Mouse (Mus musculus) limb, embryonic 13.5 days (tissue): ENCODE results near the gene Dazl. TPM values are rescaled to one million over a fixed set of nuclear protein-coding genes. Genes with fewer than 3 reads are reported as not detected.

ENCODE experiments used
- ATAC-seq: fragments of 200-750 bp; cut with Nextera tagmentation; 2 replicates; pipeline ENCODE4 v1.8.0; 2017; ENCODE audit warnings: low read depth, moderate number of reproducible peaks, moderate TSS enrichment; ENCODE audit not compliant: low FRiP score
- H3K27ac ChIP-seq: fragments of 300-500 bp; sonication (generic); 2 replicates; pipeline ENCODE4 v1.5.1; 2015; ENCODE audit warnings: inconsistent platforms, mild to moderate bottlenecking, moderate library complexity
- H3K27me3 ChIP-seq: fragments of 300-500 bp; sonication (generic); 2 replicates; pipeline ENCODE4 v1.6.1; 2015; ENCODE audit warnings: mild to moderate bottlenecking, inconsistent platforms
- H3K36me3 ChIP-seq: fragments of 300-500 bp; sonication (generic); 2 replicates; pipeline ENCODE4 v1.6.1; 2015; ENCODE audit warnings: inconsistent platforms, mild to moderate bottlenecking, moderate library complexity
- H3K4me1 ChIP-seq: fragments of 300-500 bp; sonication (generic); 2 replicates; pipeline ENCODE4 v1.6.1; 2015; ENCODE audit warnings: inconsistent platforms
- H3K4me2 ChIP-seq: fragments of 300-500 bp; sonication (generic); replicated peaks from 2 replicates; pipeline ENCODE4 v1.6.1; 2015; ENCODE audit warnings: inconsistent platforms, mild to moderate bottlenecking, moderate library complexity
- H3K4me3 ChIP-seq: fragments of 300-500 bp; sonication (generic); 2 replicates; pipeline ENCODE4 v1.5.1; 2015; ENCODE audit warnings: moderate library complexity, mild to moderate bottlenecking, inconsistent platforms
- H3K9ac ChIP-seq: fragments of 300-500 bp; sonication (generic); 2 replicates; pipeline ENCODE4 v1.6.1; 2015; ENCODE audit warnings: mild to moderate bottlenecking, inconsistent platforms
- H3K9me3 ChIP-seq: fragments of 300-500 bp; sonication (generic); 2 replicates; pipeline ENCODE4 v1.6.1; 2016; ENCODE audit warnings: inconsistent platforms
- WGBS: fragments of 180-500 bp; shearing (Covaris S2); methylation state at CpG from one replicate; pipeline ENCODE4 v1.1.7; 2015; 5-methylcytosine and 5-hydroxymethylcytosine counted together
- polyA plus RNA-seq: library from polyadenylated mRNA; unstranded; fragments of >200 nt; fragmentation: Nextera tagmentation; extraction: Ambion mirVana; gene quantifications from 2 replicates; pipeline ENCODE4 v1.2.1, GENCODE M21; 2015

The Dazl gene
- polyA plus RNA-seq, 1 experiment from 2014 or later: not detected

DNA sequence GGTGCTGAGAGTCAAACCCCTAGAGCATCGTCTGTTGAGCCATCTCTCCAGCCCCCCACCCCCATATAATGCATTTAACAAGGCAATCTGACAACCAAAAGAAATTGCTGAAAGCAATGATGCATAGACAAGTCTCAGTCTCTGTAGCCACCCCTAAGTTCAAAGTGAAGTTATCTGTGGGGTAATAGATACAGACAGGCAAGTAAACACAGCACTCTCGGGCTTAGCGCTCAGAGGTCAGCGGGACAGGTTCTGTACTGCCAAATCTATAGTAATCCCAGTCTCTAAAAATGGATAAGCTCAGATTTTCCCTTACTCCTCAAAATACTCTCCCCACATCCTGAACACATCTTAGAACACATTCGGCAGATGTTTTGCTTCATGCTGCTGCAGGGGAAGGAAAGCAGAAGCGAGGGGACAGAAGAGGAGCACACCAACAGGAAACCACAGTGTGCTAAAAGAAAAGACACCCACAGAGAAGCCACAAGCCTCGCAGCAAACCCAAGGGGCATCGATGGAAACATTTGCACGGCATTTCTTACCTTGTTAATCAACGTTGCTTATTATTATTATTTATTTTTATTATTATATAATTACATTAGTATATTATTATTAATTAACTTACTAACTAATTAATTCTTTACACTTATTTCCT is 16.8 kb upstream of the Dazl start:
- H3K4me1 ChIP-seq: peaks cover 4% of the 10 kb centered on the region; the same call in 1 of the 2 replicates
- no peaks in the 10 kb centered on the region for H3K9me3 ChIP-seq
- 67% methylated on average over 10 of the region's 10 CpGs for WGBS
- no peaks in the 10 kb centered on the region; the same call in 1 of the 2 replicates for H3K27me3 ChIP-seq
- ATAC-seq: no peak
- no peak overlapping the region for H3K4me2 ChIP-seq
- H3K9ac ChIP-seq: no peak overlapping the region
- H3K36me3 ChIP-seq: no peaks in the 10 kb centered on the region
- H3K27ac ChIP-seq: no peak overlapping the region
- no peak overlapping the region for H3K4me3 ChIP-seq

DNA sequence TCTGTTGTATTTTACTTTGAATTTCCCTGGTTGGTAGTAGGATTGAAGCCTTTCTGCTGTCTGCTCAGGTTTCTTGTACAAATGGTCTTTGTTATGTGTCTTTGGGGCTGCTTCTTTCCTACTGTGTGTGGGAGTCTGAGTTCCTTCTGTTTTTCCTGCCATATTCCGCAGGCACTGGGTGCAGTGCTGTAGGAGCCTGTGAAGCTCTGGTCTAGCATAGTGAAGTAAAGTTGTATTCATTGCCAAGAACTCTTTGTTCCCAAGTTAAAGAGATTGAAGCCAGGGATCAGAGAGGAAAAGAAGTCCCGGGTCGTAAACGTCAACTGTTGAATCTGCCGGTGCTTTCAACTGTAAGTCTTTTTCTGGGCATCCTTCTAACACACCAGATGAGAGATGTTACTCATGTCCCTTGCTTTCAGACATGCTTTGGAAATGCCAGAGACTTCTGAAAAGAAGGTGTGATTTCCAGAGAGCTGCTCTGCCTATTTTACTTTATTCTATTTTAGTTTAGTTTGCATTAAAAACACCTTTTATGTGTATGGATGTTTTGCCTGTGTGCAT is 16.2 kb upstream of the Dazl start:
- 57% methylated on average over 5 of the region's 5 CpGs for WGBS
- H3K4me1 ChIP-seq: peaks cover 4% of the 10 kb centered on the region; the same call in 1 of the 2 replicates
- no peaks in the 10 kb centered on the region for H3K36me3 ChIP-seq
- H3K27ac ChIP-seq: no peak overlapping the region
- H3K4me3 ChIP-seq: no peak overlapping the region
- no peak overlapping the region for H3K4me2 ChIP-seq
- ATAC-seq: no peak
- no peaks in the 10 kb centered on the region; the same call in 1 of the 2 replicates for H3K27me3 ChIP-seq
- no peaks in the 10 kb centered on the region for H3K9me3 ChIP-seq
- H3K9ac ChIP-seq: no peak overlapping the region

DNA sequence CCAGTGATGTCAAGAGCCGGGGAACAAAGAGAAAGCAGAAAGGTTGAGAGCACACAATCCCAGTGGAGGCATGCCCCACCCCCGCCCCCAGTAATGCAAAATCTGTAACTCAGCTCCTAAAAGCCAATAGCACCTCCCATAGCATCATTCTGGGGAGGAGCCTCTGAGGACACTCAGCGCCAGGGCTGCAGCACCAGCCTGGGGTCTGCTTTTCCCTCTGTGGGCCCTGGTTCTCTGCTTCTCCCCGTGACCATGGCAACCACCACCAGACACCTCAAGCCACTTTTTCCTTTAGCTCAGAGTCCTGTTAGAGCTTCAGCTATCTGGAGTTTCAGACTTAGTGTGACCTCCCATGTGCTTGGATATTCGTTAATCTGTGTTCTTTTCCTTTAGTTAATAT is 15.4 kb upstream of the Dazl start:
- no peak overlapping the region for H3K27ac ChIP-seq
- peaks cover 4% of the 10 kb centered on the region; the same call in 1 of the 2 replicates for H3K4me1 ChIP-seq
- H3K9me3 ChIP-seq: no peaks in the 10 kb centered on the region
- no peaks in the 10 kb centered on the region for H3K36me3 ChIP-seq
- ATAC-seq: no peak
- no peak overlapping the region for H3K9ac ChIP-seq
- WGBS: 62% methylated on average over 5 of the region's 5 CpGs
- H3K27me3 ChIP-seq: no peaks in the 10 kb centered on the region; the same call in 1 of the 2 replicates
- H3K4me3 ChIP-seq: no peak overlapping the region
- no peak overlapping the region for H3K4me2 ChIP-seq

DNA sequence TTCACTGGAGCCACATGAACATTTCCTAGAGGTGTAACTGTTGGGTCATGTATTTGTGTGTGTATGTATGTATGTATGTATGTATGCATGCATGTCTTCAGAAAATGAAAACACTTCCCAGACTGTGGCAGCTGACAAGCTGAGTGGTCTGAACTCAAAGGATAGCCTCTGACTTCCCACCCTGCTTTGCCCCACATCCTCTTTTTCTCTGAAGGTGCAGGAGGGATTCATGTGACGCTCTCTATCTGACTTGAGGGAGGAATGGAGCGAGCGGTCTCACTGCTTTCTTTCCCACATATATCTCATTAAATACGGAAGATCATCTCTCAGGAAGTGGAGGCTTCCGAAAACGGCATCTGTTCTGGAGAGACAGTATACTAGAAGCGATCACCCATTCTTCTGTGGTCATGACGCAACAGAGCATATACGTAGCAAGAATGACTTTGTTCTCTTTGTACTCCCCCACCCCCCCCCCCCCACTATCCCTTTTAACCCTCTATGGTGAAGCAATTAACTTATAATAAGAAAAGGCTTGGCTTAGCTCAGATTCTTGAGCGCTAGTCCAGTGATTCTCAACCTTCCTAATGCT is 14.7 kb upstream of the Dazl start:
- Histone ChIP-seq H3K36me3 (no peaks in the 10 kb centered on the region), H3K4me1 (peaks cover 4% of the 10 kb centered on the region; the same call in 1 of the 2 replicates), H3K27me3 (no peaks in the 10 kb centered on the region; the same call in 1 of the 2 replicates), H3K4me2 (no peak overlapping the region), H3K27ac (no peak overlapping the region), H3K9me3 (no peaks in the 10 kb centered on the region), H3K9ac (no peak overlapping the region), H3K4me3 (no peak overlapping the region)
- ATAC-seq: no peak
- 91% methylated on average over 10 of the region's 10 CpGs for WGBS

DNA sequence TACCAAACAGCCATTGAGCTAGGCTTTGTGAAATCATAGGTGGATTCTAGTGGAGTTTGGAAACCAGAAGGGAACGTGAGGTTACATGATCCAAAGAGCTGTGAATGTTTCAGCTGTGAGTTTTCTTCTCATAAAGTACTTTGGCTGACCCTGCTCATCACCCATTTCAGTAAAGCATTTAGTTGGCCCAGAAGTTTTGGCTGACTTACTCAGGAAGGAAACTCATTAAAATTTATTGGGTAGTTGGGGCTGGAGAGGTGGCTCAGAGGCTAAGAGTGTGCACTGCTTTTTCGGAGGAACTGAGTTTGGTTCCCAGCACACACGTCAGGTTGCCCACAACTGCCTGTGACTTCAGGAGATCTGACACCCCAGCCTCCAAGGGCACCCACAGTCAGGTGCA is 9.4 kb upstream of the Dazl start:
- H3K4me1 ChIP-seq: peaks cover 8% of the 10 kb centered on the region; the same call in 1 of the 2 replicates
- no peak overlapping the region for H3K4me2 ChIP-seq
- ATAC-seq: peak; percentile 77; the same call in 1 of the 2 replicates
- 24% methylated on average over 3 of the region's 3 CpGs for WGBS
- no peaks in the 10 kb centered on the region for H3K36me3 ChIP-seq
- no peak overlapping the region for H3K4me3 ChIP-seq
- H3K27me3 ChIP-seq: no peaks in the 10 kb centered on the region; the same call in 1 of the 2 replicates
- H3K9ac ChIP-seq: no peak overlapping the region
- H3K27ac ChIP-seq: no peak overlapping the region
- no peaks in the 10 kb centered on the region for H3K9me3 ChIP-seq

DNA sequence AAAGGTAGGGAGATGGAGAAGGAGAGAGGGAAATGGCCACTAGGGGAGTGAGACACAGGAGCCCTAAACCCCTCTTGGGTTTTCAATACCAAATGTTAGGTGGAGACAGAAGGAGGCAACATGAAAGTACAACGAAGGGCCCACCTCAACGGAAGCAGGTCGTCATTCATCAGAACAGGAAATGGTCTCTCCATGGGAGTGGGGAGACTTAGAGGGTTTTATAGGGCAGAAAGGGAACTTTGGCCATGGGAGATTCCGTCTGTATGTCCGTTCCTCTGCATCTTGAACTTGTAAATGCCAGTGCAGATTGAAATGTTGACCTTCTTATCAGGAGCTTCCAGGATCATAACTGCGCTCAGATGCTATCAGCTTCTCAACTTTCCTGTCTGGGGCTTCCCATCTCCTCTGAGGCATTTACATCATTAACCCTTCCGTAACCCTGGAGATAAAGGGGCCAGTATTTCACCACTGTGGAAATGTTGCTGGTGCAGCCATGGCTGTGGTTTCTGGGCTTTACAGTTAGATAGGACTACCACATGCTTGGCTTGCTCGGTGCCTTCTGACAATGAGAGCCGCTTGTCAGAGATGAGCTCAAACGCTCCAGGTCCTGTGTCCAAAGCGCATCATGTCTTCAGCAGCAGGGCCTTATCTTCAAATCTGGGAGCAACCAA is 6.9 kb upstream of the Dazl start:
- WGBS: 71% methylated on average over 11 of the region's 11 CpGs
- no peaks in the 10 kb centered on the region for H3K9me3 ChIP-seq
- H3K36me3 ChIP-seq: no peaks in the 10 kb centered on the region
- H3K4me3 ChIP-seq: no peak overlapping the region
- H3K27ac ChIP-seq: no peak overlapping the region
- H3K9ac ChIP-seq: no peak overlapping the region
- ATAC-seq: no peak
- peaks cover 8% of the 10 kb centered on the region; the same call in 1 of the 2 replicates for H3K4me1 ChIP-seq
- no peaks in the 10 kb centered on the region; the same call in 1 of the 2 replicates for H3K27me3 ChIP-seq
- H3K4me2 ChIP-seq: no peak overlapping the region

DNA sequence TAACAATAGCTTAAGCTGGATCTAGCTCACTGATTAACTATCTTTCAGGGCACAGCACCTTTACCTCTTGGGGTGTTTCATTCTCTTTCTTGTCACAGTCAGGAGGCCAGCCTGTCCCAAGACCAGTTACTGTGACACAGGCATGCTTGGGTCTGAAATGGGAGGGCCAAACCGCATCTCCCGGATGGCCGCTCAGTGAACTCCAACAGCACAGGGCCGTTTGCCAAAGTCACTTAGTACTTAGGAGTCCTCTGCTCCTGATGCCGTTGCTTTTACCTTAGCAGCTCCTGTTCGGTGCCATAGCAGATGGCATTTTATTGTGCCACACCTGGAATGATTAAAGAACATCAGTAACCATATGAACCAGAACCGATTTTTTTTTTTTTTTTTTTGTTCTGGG is 5.4 kb upstream of the Dazl start:
- Histone ChIP-seq H3K9ac (no peak overlapping the region), H3K4me2 (no peak overlapping the region), H3K4me1 (peaks cover 8% of the 10 kb centered on the region; the same call in 1 of the 2 replicates), H3K27me3 (no peaks in the 10 kb centered on the region), H3K36me3 (no peaks in the 10 kb centered on the region), H3K27ac (no peak overlapping the region), H3K9me3 (peaks cover 1% of the 10 kb centered on the region; the same call in 1 of the 2 replicates), H3K4me3 (no peak overlapping the region)
- ATAC-seq: no peak
- 70% methylated on average over 7 of the region's 7 CpGs for WGBS

DNA sequence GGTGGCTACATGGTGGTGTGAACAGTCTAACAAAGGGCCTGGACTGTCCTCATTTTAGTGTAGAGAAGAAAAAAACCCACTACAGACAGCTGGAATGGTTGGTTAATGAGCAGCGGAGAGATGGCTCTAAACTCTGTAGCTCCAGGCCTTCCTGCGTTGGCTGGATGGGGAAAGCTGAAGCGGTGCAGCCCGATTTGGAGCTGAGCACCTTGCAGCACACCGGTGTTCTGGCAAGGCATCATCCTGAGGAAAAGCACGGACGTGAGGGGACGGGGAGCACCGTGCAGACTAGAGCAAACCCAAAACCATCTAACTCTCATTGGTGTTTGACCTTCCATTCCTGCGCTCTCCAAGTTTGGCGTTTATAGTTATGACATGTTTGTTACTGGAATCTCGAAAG is 1.3 kb upstream of the Dazl start:
- peaks cover 11% of the 10 kb centered on the region for H3K9me3 ChIP-seq
- ATAC-seq: no peak
- no peak overlapping the region for H3K27ac ChIP-seq
- 86% methylated on average over 12 of the region's 12 CpGs for WGBS
- H3K4me2 ChIP-seq: no peak overlapping the region
- peaks cover 5% of the 10 kb centered on the region; the same call in 1 of the 2 replicates for H3K36me3 ChIP-seq
- H3K4me1 ChIP-seq: peaks cover 6% of the 10 kb centered on the region
- no peak overlapping the region for H3K9ac ChIP-seq
- no peaks in the 10 kb centered on the region for H3K27me3 ChIP-seq
- H3K4me3 ChIP-seq: no peak overlapping the region

DNA sequence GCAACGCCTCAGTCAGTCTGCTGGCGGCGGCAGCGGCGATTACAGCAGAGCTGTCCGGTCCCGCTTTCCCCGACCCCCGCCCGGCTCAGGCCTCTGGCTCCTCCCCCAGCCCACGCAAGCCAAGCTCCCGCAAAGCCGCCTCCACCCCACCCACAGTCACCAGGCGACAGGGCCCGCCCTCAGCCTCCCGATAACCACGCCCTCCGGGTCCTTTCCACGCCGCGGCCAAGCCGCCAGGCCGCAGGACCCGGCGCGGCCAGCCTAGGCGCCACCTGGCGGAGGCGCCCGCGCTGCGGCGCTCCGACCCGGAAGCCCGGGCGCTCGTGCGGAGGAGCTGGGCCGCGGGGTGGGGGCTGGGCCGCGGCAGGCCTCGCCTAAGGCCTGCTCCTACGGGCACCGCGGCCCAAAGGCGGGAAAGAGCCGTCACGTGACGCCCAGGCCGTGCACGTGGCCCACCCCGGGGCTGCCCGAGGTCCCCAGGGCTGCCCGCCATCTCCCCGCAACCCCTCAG is 720 bp downstream of the Dazl start:
- peak overlapping the region; percentile 38 for H3K4me3 ChIP-seq
- H3K27me3 ChIP-seq: no peaks in the 10 kb centered on the region
- WGBS: 5% methylated on average over 57 of the region's 57 CpGs
- peaks cover 11% of the 10 kb centered on the region for H3K9me3 ChIP-seq
- H3K4me1 ChIP-seq: peaks cover 3% of the 10 kb centered on the region; the same call in 1 of the 2 replicates
- peak overlapping the region; percentile 63 for H3K4me2 ChIP-seq
- no peak overlapping the region for H3K27ac ChIP-seq
- peak overlapping the region; percentile 59 for H3K9ac ChIP-seq
- ATAC-seq: peak; percentile 93
- peaks cover 5% of the 10 kb centered on the region; the same call in 1 of the 2 replicates for H3K36me3 ChIP-seq

DNA sequence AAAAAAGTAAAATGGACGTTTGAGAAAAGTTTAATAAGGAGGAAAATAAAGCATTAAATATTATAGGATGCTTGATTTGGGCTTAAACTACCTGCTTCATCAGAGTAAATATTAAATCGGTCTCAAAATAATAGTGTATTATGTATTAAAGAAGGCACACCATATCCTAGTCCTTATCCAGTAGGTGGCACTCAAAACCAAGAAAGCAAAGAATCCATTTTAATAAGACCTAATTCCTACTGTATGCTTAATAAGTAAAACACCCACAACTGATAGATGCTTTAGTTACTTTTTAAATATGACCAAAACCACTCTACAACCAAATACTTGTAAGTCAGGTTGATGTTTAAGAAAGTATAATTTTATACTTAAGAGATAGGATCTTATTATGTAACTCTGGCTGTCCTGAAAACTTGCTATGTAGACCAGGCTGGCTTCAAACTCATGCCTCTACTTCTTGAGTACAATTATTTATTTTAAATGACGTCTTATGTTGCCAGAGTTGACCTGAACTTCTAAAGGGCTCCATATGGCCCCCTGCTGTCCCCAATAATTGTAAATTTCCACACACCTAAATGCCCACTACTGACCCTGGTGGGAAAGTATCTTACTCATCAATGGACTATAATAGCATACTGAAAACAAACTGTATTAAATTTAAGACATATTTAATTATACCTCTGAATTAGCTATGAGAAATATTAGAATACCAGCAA is 1.8 kb downstream of the Dazl start:
- no peak overlapping the region for H3K27ac ChIP-seq
- WGBS: 18% methylated on average over 3 of the region's 3 CpGs
- peaks cover 5% of the 10 kb centered on the region; the same call in 1 of the 2 replicates for H3K36me3 ChIP-seq
- H3K27me3 ChIP-seq: no peaks in the 10 kb centered on the region
- H3K9me3 ChIP-seq: peaks cover 11% of the 10 kb centered on the region
- no peak for ATAC-seq
- no peak overlapping the region for H3K4me2 ChIP-seq
- H3K4me3 ChIP-seq: no peak overlapping the region
- no peak overlapping the region for H3K9ac ChIP-seq
- peaks cover 3% of the 10 kb centered on the region; the same call in 1 of the 2 replicates for H3K4me1 ChIP-seq

DNA sequence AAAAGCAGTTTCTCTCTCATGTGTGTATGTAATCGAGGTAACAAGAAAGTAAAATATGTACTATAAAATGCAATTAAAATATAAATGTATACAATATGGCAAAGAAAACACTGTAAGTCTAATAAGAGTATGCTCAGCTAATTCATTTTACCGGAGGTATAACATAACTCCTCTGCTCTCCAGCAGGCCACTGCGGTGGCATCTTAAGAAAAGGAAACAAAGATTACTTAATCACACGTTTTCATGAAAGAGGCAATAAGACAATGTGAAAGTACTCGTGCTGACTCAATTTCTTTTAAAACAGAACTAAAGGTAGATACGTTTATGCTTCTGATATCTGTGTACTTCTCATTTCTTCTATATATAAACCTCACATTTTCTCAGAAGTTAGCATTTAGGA is 8.6 kb downstream of the Dazl start:
- no peaks in the 10 kb centered on the region for H3K36me3 ChIP-seq
- no peak overlapping the region for H3K4me3 ChIP-seq
- no peaks in the 10 kb centered on the region for H3K4me1 ChIP-seq
- ATAC-seq: no peak
- H3K9ac ChIP-seq: no peak overlapping the region
- H3K9me3 ChIP-seq: no peaks in the 10 kb centered on the region
- 72% methylated on average over 6 of the region's 6 CpGs for WGBS
- no peak overlapping the region for H3K4me2 ChIP-seq
- no peaks in the 10 kb centered on the region for H3K27me3 ChIP-seq
- H3K27ac ChIP-seq: no peak overlapping the region
